Mouse (Mus musculus): Measurements from ENCODE around the gene Slc3a2. TPM values are rescaled to one million over a fixed set of nuclear protein-coding genes. Genes with fewer than 3 reads are reported as not detected.
A peak's percentile ranks its signal among the peaks of the same experiment; 100 is the strongest.

Slc3a2 gene
- polyA plus RNA-seq, 1 experiment from 2014 or later: 124 TPM

GRCm38 (mm10) chr19:8661821-8662307 is 61.3 kb downstream of the Slc3a2 start:
- H3K4me1 ChIP-seq (replicated peaks): peaks cover 31% of the 10 kb centered on the region
- no peak for ATAC-seq (ENCODE audit: insufficient read depth)
- no peaks in the 10 kb centered on the region for H3K36me3 ChIP-seq (replicated peaks)
- peak overlapping the region; percentile 35; the same call in 1 of the 2 replicates for H3K9ac ChIP-seq
- H3K4me3 ChIP-seq (replicated peaks): peak overlapping the region; percentile 42
- H3K27me3 ChIP-seq: peaks cover 38% of the 10 kb centered on the region
- no peaks in the 10 kb centered on the region for H3K9me3 ChIP-seq (replicated peaks)
- no peak overlapping the region for H3K27ac ChIP-seq (replicated peaks)
- H3K4me2 ChIP-seq: peak overlapping the region; percentile 73
- WGBS (ENCODE audit: insufficient replicate concordance): 1% methylated on average over 35 of the region's 35 CpGs

Small RNA genes lying within 50 kb of the gene (microRNA-seq; reads per million reads assigned to microRNA genes)
- 1.0 reads per million for gene Mir6992

Other genes with a start within 250 kb of the Slc3a2 start
- 2.1 and 2.3 TPM in 2 replicates for gene Slc22a8, start 132.1 kb downstream of the Slc3a2 start, polyA plus RNA-seq (2015; fragmentation: Nextera tagmentation; extraction: Ambion mirVana)
- 0.02 TPM in 1 of 2 replicates, not detected in the other for gene Slc22a6, start 105.3 kb downstream of the Slc3a2 start, polyA plus RNA-seq (2015; fragmentation: Nextera tagmentation; extraction: Ambion mirVana)
- gene Chrm1, start 59.6 kb downstream of the Slc3a2 start, polyA plus RNA-seq (2015; fragmentation: Nextera tagmentation; extraction: Ambion mirVana): 0.02 TPM in 1 of 2 replicates, not detected in the other
- gene Wdr74, start 12.5 kb upstream of the Slc3a2 start, polyA plus RNA-seq (2015; fragmentation: Nextera tagmentation; extraction: Ambion mirVana): 48.8 and 53.0 TPM in 2 replicates
- gene 1700092M07Rik, start 17.3 kb upstream of the Slc3a2 start, polyA plus RNA-seq (2015; fragmentation: Nextera tagmentation; extraction: Ambion mirVana): 0.43 and 0.62 TPM in 2 replicates
- 53.5 and 53.8 TPM in 2 replicates for gene Stx5a, start 18.0 kb upstream of the Slc3a2 start, polyA plus RNA-seq (2015; fragmentation: Nextera tagmentation; extraction: Ambion mirVana)
- 81.2 and 91.6 TPM in 2 replicates for gene Nxf1, start 33.7 kb upstream of the Slc3a2 start, polyA plus RNA-seq (2015; fragmentation: Nextera tagmentation; extraction: Ambion mirVana)
- gene Tmem223, start 47.6 kb upstream of the Slc3a2 start, polyA plus RNA-seq (2015; fragmentation: Nextera tagmentation; extraction: Ambion mirVana): 53.8 and 57.3 TPM in 2 replicates
- gene Tmem179b, start 51.1 kb upstream of the Slc3a2 start, polyA plus RNA-seq (2015; fragmentation: Nextera tagmentation; extraction: Ambion mirVana): 90.5 and 96.9 TPM in 2 replicates
- gene Taf6l, start 63.0 kb upstream of the Slc3a2 start, polyA plus RNA-seq (2015; fragmentation: Nextera tagmentation; extraction: Ambion mirVana): 13.2 and 15.4 TPM in 2 replicates
- 55.5 and 65.7 TPM in 2 replicates for gene Polr2g, start 75.2 kb upstream of the Slc3a2 start, polyA plus RNA-seq (2015; fragmentation: Nextera tagmentation; extraction: Ambion mirVana)
- 1.2 and 1.3 TPM in 2 replicates for gene Zbtb3, start 79.2 kb upstream of the Slc3a2 start, polyA plus RNA-seq (2015; fragmentation: Nextera tagmentation; extraction: Ambion mirVana)
- gene Ttc9c, start 96.0 kb upstream of the Slc3a2 start, polyA plus RNA-seq (2015; fragmentation: Nextera tagmentation; extraction: Ambion mirVana): 22.4 and 22.5 TPM in 2 replicates
- gene Hnrnpul2, start 96.6 kb upstream of the Slc3a2 start, polyA plus RNA-seq (2015; fragmentation: Nextera tagmentation; extraction: Ambion mirVana): 2.2 and 2.6 TPM in 2 replicates
- not detected in 2 replicates for gene AC129217.1, start 106.4 kb upstream of the Slc3a2 start, polyA plus RNA-seq (2015; fragmentation: Nextera tagmentation; extraction: Ambion mirVana)
- 29.8 and 33.1 TPM in 2 replicates for gene Bscl2, start 114.1 kb upstream of the Slc3a2 start, polyA plus RNA-seq (2015; fragmentation: Nextera tagmentation; extraction: Ambion mirVana)
- gene Gng3, start 115.8 kb upstream of the Slc3a2 start, polyA plus RNA-seq (2015; fragmentation: Nextera tagmentation; extraction: Ambion mirVana): 0.43 and 0.50 TPM in 2 replicates
- gene Lrrn4cl, start 127.4 kb upstream of the Slc3a2 start, polyA plus RNA-seq (2015; fragmentation: Nextera tagmentation; extraction: Ambion mirVana): 0.15 TPM in 2 replicates
- 90.4 and 96.5 TPM in 2 replicates for gene Ubxn1, start 148.1 kb upstream of the Slc3a2 start, polyA plus RNA-seq (2015; fragmentation: Nextera tagmentation; extraction: Ambion mirVana)
- gene Uqcc3, start 157.6 kb upstream of the Slc3a2 start, polyA plus RNA-seq (2015; fragmentation: Nextera tagmentation; extraction: Ambion mirVana): 29.6 and 29.8 TPM in 2 replicates
- gene Lbhd1, start 160.4 kb upstream of the Slc3a2 start, polyA plus RNA-seq (2015; fragmentation: Nextera tagmentation; extraction: Ambion mirVana): 22.5 and 42.9 TPM in 2 replicates
- gene Gm49403, start 160.6 kb upstream of the Slc3a2 start, polyA plus RNA-seq (2015; fragmentation: Nextera tagmentation; extraction: Ambion mirVana): not detected in 2 replicates
- gene 1810009A15Rik, start 165.5 kb upstream of the Slc3a2 start, polyA plus RNA-seq (2015; fragmentation: Nextera tagmentation; extraction: Ambion mirVana): 46.8 and 49.0 TPM in 2 replicates
- gene Gm49416, start 165.6 kb upstream of the Slc3a2 start, polyA plus RNA-seq (2015; fragmentation: Nextera tagmentation; extraction: Ambion mirVana): 0.29 TPM in 1 of 2 replicates, not detected in the other
- gene Ints5, start 169.6 kb upstream of the Slc3a2 start, polyA plus RNA-seq (2015; fragmentation: Nextera tagmentation; extraction: Ambion mirVana): 21.6 and 26.2 TPM in 2 replicates
- gene Ganab, start 174.7 kb upstream of the Slc3a2 start, polyA plus RNA-seq (2015; fragmentation: Nextera tagmentation; extraction: Ambion mirVana): 44.8 and 49.6 TPM in 2 replicates
- 20.6 and 25.8 TPM in 2 replicates for gene B3gat3, start 197.0 kb upstream of the Slc3a2 start, polyA plus RNA-seq (2015; fragmentation: Nextera tagmentation; extraction: Ambion mirVana)
- 2.8 TPM in 2 replicates for gene Rom1, start 206.0 kb upstream of the Slc3a2 start, polyA plus RNA-seq (2015; fragmentation: Nextera tagmentation; extraction: Ambion mirVana)
- gene Eml3, start 206.2 kb upstream of the Slc3a2 start, polyA plus RNA-seq (2015; fragmentation: Nextera tagmentation; extraction: Ambion mirVana): 13.1 and 14.6 TPM in 2 replicates
- gene Mta2, start 218.5 kb upstream of the Slc3a2 start, polyA plus RNA-seq (2015; fragmentation: Nextera tagmentation; extraction: Ambion mirVana): 79.0 and 85.9 TPM in 2 replicates
- gene Tut1, start 230.5 kb upstream of the Slc3a2 start, polyA plus RNA-seq (2015; fragmentation: Nextera tagmentation; extraction: Ambion mirVana): 13.7 and 14.6 TPM in 2 replicates
- gene Eef1g, start 243.7 kb upstream of the Slc3a2 start, polyA plus RNA-seq (2015; fragmentation: Nextera tagmentation; extraction: Ambion mirVana): 177 and 180 TPM in 2 replicates

All from liver, embryonic 15.5 days (tissue).